Mouse (Mus musculus) kidney, embryonic 14.5 days (tissue): ENCODE data around the gene Gm10722. TPM values are rescaled to one million over a fixed set of nuclear protein-coding genes. Genes with fewer than 3 reads are reported as not detected.
"Not testable (repeated sequence)": the region's sequence is repeated elsewhere in the genome, so short reads cannot be mapped to it uniquely, and the experiment has no call there.

Source experiments
- ATAC-seq: fragments of 200-750 bp; cut with Nextera tagmentation; 2 replicates; pipeline ENCODE4 v1.8.0; 2017; ENCODE audit warnings: moderate number of reproducible peaks, mild to moderate bottlenecking, moderate TSS enrichment, moderate library complexity; ENCODE audit not compliant: low FRiP score, low TSS enrichment
- H3K27ac ChIP-seq: fragments of 300-500 bp; sonication (generic); 2 replicates; pipeline ENCODE4 v1.5.1; 2014; ENCODE audit warnings: low read depth, mild to moderate bottlenecking, low read length, moderate library complexity, mixed read lengths
- H3K27me3 ChIP-seq: fragments of 300-500 bp; sonication (generic); 2 replicates; pipeline ENCODE4 v1.6.1; 2014; ENCODE audit warnings: mild to moderate bottlenecking, low read length; ENCODE audit not compliant: control insufficient read depth, insufficient read depth
- H3K36me3 ChIP-seq: fragments of 300-500 bp; sonication (generic); 2 replicates; pipeline ENCODE4 v1.6.1; 2014; ENCODE audit warnings: low read length, mixed read lengths; ENCODE audit not compliant: control insufficient read depth, insufficient read depth
- H3K4me1 ChIP-seq: fragments of 300-500 bp; sonication (generic); 2 replicates; pipeline ENCODE4 v1.6.1; 2014; ENCODE audit warnings: low read length, mixed read lengths; ENCODE audit not compliant: control insufficient read depth, insufficient read depth
- H3K4me2 ChIP-seq: fragments of 300-500 bp; sonication (generic); replicated peaks from 2 replicates; pipeline ENCODE4 v1.6.1; 2014; ENCODE audit warnings: low read depth, mild to moderate bottlenecking, low read length
- H3K4me3 ChIP-seq: fragments of 300-500 bp; sonication (generic); 2 replicates; pipeline ENCODE4 v1.5.1; 2014; ENCODE audit warnings: mild to moderate bottlenecking, low read length
- H3K9ac ChIP-seq: fragments of 300-500 bp; sonication (generic); 2 replicates; pipeline ENCODE4 v1.6.1; 2014; ENCODE audit warnings: low read depth, mild to moderate bottlenecking, low read length, moderate library complexity
- H3K9me3 ChIP-seq: fragments of 300-500 bp; sonication (generic); 2 replicates; pipeline ENCODE4 v1.6.1; 2016; ENCODE audit warnings: low read length; ENCODE audit not compliant: control insufficient read depth
- WGBS: fragments of 180-500 bp; shearing (Covaris S2); extraction: QIAGEN DNeasy Blood & Tissue Kit; methylation state at CpG from one replicate; pipeline ENCODE4 v1.1.7; 2014; 5-methylcytosine and 5-hydroxymethylcytosine counted together
- polyA plus RNA-seq: library from polyadenylated mRNA; unstranded; fragments of >200 nt; fragmentation: Nextera tagmentation; extraction: Ambion mirVana; gene quantifications from 2 replicates; pipeline ENCODE4 v1.2.1, GENCODE M21; 2014

Gm10722 gene
- not detected in 2 replicates for polyA plus RNA-seq

DNA sequence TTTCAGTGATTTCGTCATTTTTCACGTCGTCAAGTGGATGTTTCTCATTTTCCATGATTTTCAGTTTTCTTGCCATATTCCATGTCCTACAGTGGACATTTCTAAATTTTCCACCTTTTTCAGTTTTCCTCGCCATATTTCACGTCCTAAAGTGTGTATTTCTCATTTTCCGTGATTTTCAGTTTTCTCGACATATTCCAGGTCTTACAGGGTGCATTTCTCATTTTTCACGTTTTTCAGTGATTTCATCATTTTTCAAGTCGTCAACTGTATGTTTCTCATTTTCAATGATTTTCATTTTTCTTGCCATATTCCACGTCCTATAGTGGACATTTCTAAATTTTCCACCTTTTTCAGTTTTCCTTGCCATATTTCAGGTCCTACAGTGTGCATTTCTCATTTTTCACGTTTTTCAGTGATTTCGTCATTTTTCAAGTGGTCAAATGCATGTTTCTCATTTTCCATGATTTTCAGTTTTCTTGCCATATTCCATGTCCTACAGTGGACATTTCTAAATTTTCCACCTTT is at the start of gene Gm10722:
TSS of gene Gm10722 (plus strand) at position 478 of the 528 bp plus-strand sequence.
- 69% methylated on average over 12 of the region's 12 CpGs for WGBS
- not testable (repeated sequence) for H3K4me2 ChIP-seq, H3K9me3 ChIP-seq, ATAC-seq, H3K9ac ChIP-seq, H3K36me3 ChIP-seq, H3K4me1 ChIP-seq, H3K4me3 ChIP-seq, H3K27ac ChIP-seq, H3K27me3 ChIP-seq

GRCm38 (mm10) chr9:3001006-3001405 is 284 bp downstream of the Gm10722 start:
- ATAC-seq, H3K4me1 ChIP-seq, H3K9ac ChIP-seq, H3K4me3 ChIP-seq, H3K27me3 ChIP-seq, H3K4me2 ChIP-seq, H3K9me3 ChIP-seq, H3K36me3 ChIP-seq, H3K27ac ChIP-seq: not testable (repeated sequence)
- WGBS = 66% methylated on average over 8 of the region's 8 CpGs

- H3K27ac ChIP-seq, H3K9me3 ChIP-seq, H3K4me2 ChIP-seq, H3K36me3 ChIP-seq, H3K4me3 ChIP-seq, H3K27me3 ChIP-seq, H3K9ac ChIP-seq, H3K4me1 ChIP-seq: not testable (repeated sequence)
- 59% methylated on average over 8 of the region's 11 CpGs for WGBS
- peak; percentile 92 for ATAC-seq
Observed at GRCm38 (mm10) chr9:3001948-3002659, 1.4 kb downstream of the Gm10722 start.

- H3K36me3 ChIP-seq, H3K9me3 ChIP-seq, H3K4me2 ChIP-seq, H3K27ac ChIP-seq, ATAC-seq, H3K27me3 ChIP-seq, H3K9ac ChIP-seq, H3K4me3 ChIP-seq, H3K4me1 ChIP-seq: not testable (repeated sequence)
- 71% methylated on average over 6 of the region's 14 CpGs for WGBS
Observed at GRCm38 (mm10) chr9:3002794-3003396, 2.2 kb downstream of the Gm10722 start, which contains the start of gene Gm11168. Gm11168 (plus strand) TSS chr9:3003346.

GRCm38 (mm10) chr9:3006179-3006578 is 5.5 kb downstream of the Gm10722 start:
- not testable (repeated sequence) for H3K9me3 ChIP-seq, H3K4me2 ChIP-seq, H3K27me3 ChIP-seq, H3K27ac ChIP-seq, H3K9ac ChIP-seq, H3K4me3 ChIP-seq, H3K36me3 ChIP-seq, ATAC-seq, H3K4me1 ChIP-seq
- 81% methylated on average over 1 of the region's 5 CpGs for WGBS

DNA sequence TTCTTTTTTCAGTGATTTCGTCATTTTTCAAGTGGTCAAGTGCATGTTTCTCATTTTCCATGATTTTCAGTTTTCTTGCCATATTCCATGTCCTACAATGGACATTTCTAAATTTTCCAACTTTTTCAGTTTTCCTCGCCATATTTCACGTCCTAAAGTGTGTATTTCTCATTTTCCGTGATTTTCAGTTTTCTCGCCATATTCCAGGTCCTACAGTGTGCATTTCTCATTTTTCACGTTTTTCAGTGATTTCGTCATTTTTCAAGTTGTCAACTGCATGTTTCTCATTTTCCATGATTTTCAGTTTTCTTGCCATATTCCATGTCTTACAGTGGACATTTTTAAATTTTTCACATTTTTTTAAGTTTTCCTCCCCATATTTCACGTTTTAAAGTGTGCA is 5.9 kb downstream of the Gm10722 start:
- H3K4me1 ChIP-seq, H3K36me3 ChIP-seq, H3K9ac ChIP-seq, H3K4me3 ChIP-seq, H3K4me2 ChIP-seq, H3K27ac ChIP-seq, H3K27me3 ChIP-seq, H3K9me3 ChIP-seq: not testable (repeated sequence)
- peak; percentile 76 for ATAC-seq
- WGBS = 70% methylated on average over 7 of the region's 8 CpGs

DNA sequence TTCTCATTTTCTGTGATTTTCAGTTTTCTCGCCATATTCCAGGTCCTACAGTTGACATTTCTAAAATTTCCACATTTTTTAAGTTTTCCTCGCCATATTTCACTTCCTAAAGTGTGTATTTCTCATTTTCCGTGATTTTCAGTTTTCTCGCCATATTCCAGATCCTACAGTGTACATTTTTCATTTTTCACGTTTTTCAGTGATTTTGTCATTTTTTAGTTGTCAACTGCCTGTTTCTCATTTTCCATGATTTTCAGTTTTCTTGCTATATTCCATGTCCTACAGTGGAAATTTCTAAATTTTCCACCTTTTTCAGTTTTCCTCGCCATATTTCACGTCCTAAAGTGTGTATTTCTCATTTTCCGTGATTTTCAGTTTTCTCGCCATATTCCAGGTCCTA is 6.5 kb downstream of the Gm10722 start:
- ATAC-seq = peak; percentile 17; the same call in 1 of the 2 replicates
- H3K4me1 ChIP-seq, H3K4me2 ChIP-seq, H3K9ac ChIP-seq, H3K36me3 ChIP-seq, H3K9me3 ChIP-seq, H3K4me3 ChIP-seq, H3K27me3 ChIP-seq, H3K27ac ChIP-seq: not testable (repeated sequence)
- WGBS = 74% methylated on average over 6 of the region's 9 CpGs

GRCm38 (mm10) chr9:3009331-3009730 is 8.6 kb downstream of the Gm10722 start:
- 0 out of 2 replicates have a peak, but pooled peaks have one; percentile 58 for ATAC-seq
- H3K9me3 ChIP-seq = not testable (repeated sequence)
- no CpG with 5 or more reads among the region's 5 CpGs for WGBS

DNA sequence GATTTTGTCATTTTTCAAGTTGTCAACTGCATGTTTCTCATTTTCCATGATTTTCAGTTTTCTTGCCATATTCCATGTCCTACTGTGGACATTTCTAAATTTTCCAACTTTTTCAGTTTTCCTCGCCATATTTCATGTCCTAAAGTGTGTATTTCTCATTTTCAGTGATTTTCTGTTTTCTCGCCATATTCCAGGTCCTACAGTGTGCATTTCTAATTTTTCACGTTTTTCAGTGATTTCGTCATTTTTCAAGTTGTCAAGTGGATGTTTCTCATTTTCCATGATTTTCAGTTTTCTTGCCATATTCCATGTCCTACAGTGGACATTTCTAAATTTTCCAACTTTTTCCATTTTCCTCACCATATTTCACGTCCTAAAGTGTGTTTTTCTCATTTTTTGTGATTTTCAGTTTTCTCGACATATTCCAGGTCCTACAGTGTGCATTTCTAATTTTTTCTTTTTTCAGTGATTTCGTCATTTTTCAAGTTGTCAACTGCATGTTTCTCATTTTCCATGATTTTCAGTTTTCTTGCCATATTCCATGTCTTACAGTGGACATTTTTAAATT is 11.4 kb downstream of the Gm10722 start:
- not testable (repeated sequence) for H3K4me2 ChIP-seq, ATAC-seq, H3K27ac ChIP-seq, H3K4me3 ChIP-seq, H3K9me3 ChIP-seq, H3K4me1 ChIP-seq, H3K9ac ChIP-seq, H3K36me3 ChIP-seq, H3K27me3 ChIP-seq
- WGBS = 95% methylated on average over 2 of the region's 7 CpGs

More at GRCm38 (mm10) chr9:3009331-3009730, 8.6 kb downstream of the Gm10722 start:
- H3K36me3 ChIP-seq, H3K4me2 ChIP-seq, H3K27ac ChIP-seq, H3K9ac ChIP-seq, H3K27me3 ChIP-seq, H3K4me3 ChIP-seq, H3K4me1 ChIP-seq: not testable (repeated sequence)
